Mouse (Mus musculus): Measurements from ENCODE around the gene Gpbp1.

GRCm38 (mm10) chr13:111477695-111478094, 12.2 kb downstream of the Gpbp1 start:
- TF ChIP-seq GATA1 (IDR thresholded peaks at IDR 0.05; ENCODE audit: borderline replicate concordance, low read length) = no peak
- no peak for TF ChIP-seq FLI1 (IDR thresholded peaks at IDR 0.05; ENCODE audit: low read length)
